Mouse (Mus musculus) CH12.LX (cell line): ENCODE measurements at regions not wholly inside any gene's neighbourhood (a gene's known extent, or its start where the extent isn't known, plus 50 kb on each side); places are given as distances from the start of the nearest gene placed in this dataset.

Experiments used
- DNase-seq: peaks from one replicate; pipeline ENCODE4 v3.0.0-alpha.2; 2013; ENCODE audit errors: extremely low read depth
- H3K27ac ChIP-seq: 2 replicates; pipeline ENCODE4 v1.5.1; 2012; ENCODE audit warnings: low read depth, mild to moderate bottlenecking, control low read depth, moderate library complexity; ENCODE audit not compliant: insufficient read depth
- H3K27me3 ChIP-seq: replicated peaks from 2 replicates; pipeline ENCODE3; 2012; ENCODE audit warnings: inconsistent platforms
- H3K36me3 ChIP-seq, 2 experiments: replicated peaks in 1 of 2; 2 replicates each; pipeline versions ENCODE3 to v1.6.1; 2012; ENCODE audit warnings: inconsistent platforms in 1 of 2, low read length in 1 of 2, mild to moderate bottlenecking in 1 of 2, mixed read lengths in 1 of 2, moderate library complexity in 1 of 2; ENCODE audit not compliant: control insufficient read depth in 1 of 2, insufficient read depth in 1 of 2
- H3K4me1 ChIP-seq, 2 experiments: 2 replicates each; pipeline ENCODE4 v1.6.1; 2012; ENCODE audit warnings: inconsistent platforms in 1 of 2, moderate library complexity in 1 of 2; ENCODE audit not compliant: insufficient read depth in 2 of 2, control insufficient read depth in 1 of 2
- H3K4me2 ChIP-seq: 2 replicates; pipeline ENCODE4 v1.6.1; 2012; ENCODE audit warnings: low read depth, mild to moderate bottlenecking, control low read depth; ENCODE audit not compliant: poor library complexity, insufficient read depth, severe bottlenecking
- H3K4me3 ChIP-seq, 3 experiments: fragments of 150-350 bp in 1 of 3; sonication (generic) in 1 of 3; replicated peaks in 1 of 3; 2 replicates each; pipeline versions ENCODE3 to v1.5.1; 2011 to 2012; ENCODE audit warnings: low read depth in 2 of 3, low read length in 2 of 3, mild to moderate bottlenecking in 2 of 3, moderate library complexity in 2 of 3, control low read depth in 1 of 3, improper control_type of control experiment in 1 of 3, inconsistent platforms in 1 of 3, mixed read lengths in 1 of 3; ENCODE audit not compliant: poor library complexity in 1 of 3
- H3K79me2 ChIP-seq: replicated peaks from 2 replicates; pipeline ENCODE4 v1.6.1; 2012; ENCODE audit warnings: mild to moderate bottlenecking, moderate library complexity; ENCODE audit not compliant: control insufficient read depth, poor library complexity, insufficient read depth, severe bottlenecking; ENCODE audit errors: extremely low read depth
- H3K9ac ChIP-seq: 2 replicates; pipeline ENCODE4 v1.6.1; 2012; ENCODE audit warnings: low read depth, mild to moderate bottlenecking, control low read depth, moderate library complexity; ENCODE audit not compliant: insufficient read depth
- H3K9me3 ChIP-seq: replicated peaks from 2 replicates; pipeline ENCODE3; 2012; ENCODE audit warnings: low read length, inconsistent platforms, mixed read lengths
- BHLHE40 ChIP-seq: IDR thresholded peaks from 2 replicates; pipeline ENCODE4 v1.6.1; 2011; ENCODE audit warnings: mild to moderate bottlenecking, low read depth, low read length, improper control_type of control experiment
- CHD1 ChIP-seq: IDR thresholded peaks from 2 replicates; pipeline ENCODE4 v1.6.1; 2012; ENCODE audit warnings: low read depth, low read length, improper control_type of control experiment, inconsistent platforms
- CHD2 ChIP-seq: IDR thresholded peaks from 2 replicates; pipeline ENCODE4 v1.6.1; 2011; ENCODE audit warnings: low read length, improper control_type of control experiment
- CTCF ChIP-seq, 2 experiments: IDR thresholded peaks in 1 of 2; conservative IDR thresholded peaks in 1 of 2; 2 replicates each; pipeline ENCODE4 v1.5.1; 2011 to 2012; ENCODE audit warnings: low read depth in 2 of 2, low read length in 2 of 2, improper control_type of control experiment in 1 of 2, inconsistent platforms in 1 of 2, mild to moderate bottlenecking in 1 of 2, moderate library complexity in 1 of 2
- HCFC1 ChIP-seq: IDR thresholded peaks from 2 replicates; pipeline ENCODE4 v1.6.1; 2012; ENCODE audit warnings: low read depth, mild to moderate bottlenecking, inconsistent platforms, low read length, improper control_type of control experiment
- JUN ChIP-seq: IDR thresholded peaks from 2 replicates; pipeline ENCODE4 v1.6.1; 2011; ENCODE audit warnings: low read depth, mild to moderate bottlenecking, low read length, improper control_type of control experiment, moderate library complexity; ENCODE audit not compliant: insufficient read depth
- JUND ChIP-seq: conservative IDR thresholded peaks from 2 replicates; pipeline ENCODE4 v1.6.1; 2011; ENCODE audit warnings: low read depth, low read length, improper control_type of control experiment
- MAFK ChIP-seq: IDR thresholded peaks from 2 replicates; pipeline ENCODE4 v1.6.1; 2011; ENCODE audit warnings: low read length, improper control_type of control experiment; ENCODE audit not compliant: insufficient replicate concordance
- MAX ChIP-seq: IDR thresholded peaks from 2 replicates; pipeline ENCODE4 v1.6.1; 2011; ENCODE audit warnings: low read length, improper control_type of control experiment
- MAZ ChIP-seq: IDR thresholded peaks from 2 replicates; pipeline ENCODE4 v1.6.1; 2012; ENCODE audit warnings: low read depth, mild to moderate bottlenecking, inconsistent platforms, low read length, improper control_type of control experiment, moderate library complexity
- MEF2A ChIP-seq: IDR thresholded peaks from 2 replicates; pipeline ENCODE4 v1.6.1; 2014; ENCODE audit warnings: low read depth, mild to moderate bottlenecking, inconsistent platforms, low read length, improper control_type of control experiment, borderline replicate concordance
- MXI1 ChIP-seq: IDR thresholded peaks from 2 replicates; pipeline ENCODE4 v1.6.1; 2011; ENCODE audit warnings: mild to moderate bottlenecking, low read depth, low read length, improper control_type of control experiment
- NELFE ChIP-seq: IDR thresholded peaks from 2 replicates; pipeline ENCODE4 v1.6.1; 2011; ENCODE audit warnings: low read depth, low read length, improper control_type of control experiment
- SIN3A ChIP-seq: IDR thresholded peaks from 2 replicates; pipeline ENCODE4 v1.6.1; 2012; ENCODE audit warnings: low read length, improper control_type of control experiment, inconsistent platforms
- SMC3 ChIP-seq: IDR thresholded peaks from 2 replicates; pipeline ENCODE4 v1.6.1; 2011; ENCODE audit warnings: low read depth, low read length, improper control_type of control experiment
- TCF12 ChIP-seq: IDR thresholded peaks from 2 replicates; pipeline ENCODE4 v1.6.1; 2014; ENCODE audit warnings: low read depth, mild to moderate bottlenecking, inconsistent platforms, low read length, improper control_type of control experiment
- ZMIZ1 ChIP-seq: IDR thresholded peaks from 2 replicates; pipeline ENCODE4 v1.6.1; 2012; ENCODE audit warnings: low read depth, mild to moderate bottlenecking, inconsistent platforms, low read length, improper control_type of control experiment
- dilution Hi-C: fragments of 300-500 bp; cut with MboI; formaldehyde crosslinking; loops from 2 replicates; pipeline ENCODE4 v1.14.3; 2020; ENCODE audit warnings: low sequenced_read_pairs; ENCODE audit not compliant: extremely low pct_unique_long_range_greater_than_20kb, extremely low pct_ligation_motif_present
- in situ Hi-C: fragments of 300-500 bp; cut with MboI; formaldehyde crosslinking; loops from 3 replicates; pipeline ENCODE4 v1.14.3; 2019; ENCODE audit warnings: low sequenced_read_pairs, low pct_ligation_motif_present, low pct_unique_long_range_greater_than_20kb, mixed read lengths

DNA sequence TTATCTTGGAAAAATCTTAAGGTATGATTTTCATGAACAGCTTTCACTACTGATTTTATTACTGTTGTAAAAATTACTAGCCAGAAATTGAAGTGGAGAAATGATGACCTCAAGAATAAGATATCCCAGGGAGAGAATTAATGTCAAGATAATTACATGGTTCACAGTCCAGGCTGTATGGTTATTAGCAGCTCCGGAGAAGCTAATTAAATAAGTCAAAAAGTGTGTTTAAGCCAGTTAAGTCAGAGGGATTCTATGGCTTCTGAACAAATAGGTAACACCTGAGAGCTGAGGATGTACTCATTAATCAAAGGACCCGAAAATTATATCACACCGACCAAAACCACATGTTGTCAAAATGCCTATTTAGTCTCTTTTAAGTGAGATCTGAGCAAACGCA, 703.3 kb downstream of the Cdh9 start:
- H3K9me3 ChIP-seq = peaks cover 14% of the 10 kb centered on the region
- TF ChIP-seq BHLHE40 (no peak), JUND (no peak), JUN (no peak), CTCF (conservative IDR thresholded peaks at IDR 0.05 in 1 of 2, IDR thresholded peaks at IDR 0.05 in 1 of 2; ENCODE audit: low read depth in 2 of 2, low read length in 2 of 2) (no peak), CHD1 (no peak), NELFE (no peak), TCF12 (no peak), CHD2 (no peak), SIN3A (no peak), MXI1 (no peak), MAX (no peak), MEF2A (no peak)
- dilution Hi-C loops = no loop called here
- H3K4me2 ChIP-seq = no peak overlapping the region
- no peaks in the 10 kb centered on the region for H3K27me3 ChIP-seq
- in situ Hi-C loops = no loop called here
- DNase-seq = no peak
- no peak overlapping the region for H3K9ac ChIP-seq
- no peaks in the 10 kb centered on the region for H3K79me2 ChIP-seq
- no peaks in the 10 kb centered on the region for H3K4me1 ChIP-seq
- H3K36me3 ChIP-seq = no peaks in the 10 kb centered on the region
- H3K27ac ChIP-seq = no peak overlapping the region
- no peak overlapping the region for H3K4me3 ChIP-seq

DNA sequence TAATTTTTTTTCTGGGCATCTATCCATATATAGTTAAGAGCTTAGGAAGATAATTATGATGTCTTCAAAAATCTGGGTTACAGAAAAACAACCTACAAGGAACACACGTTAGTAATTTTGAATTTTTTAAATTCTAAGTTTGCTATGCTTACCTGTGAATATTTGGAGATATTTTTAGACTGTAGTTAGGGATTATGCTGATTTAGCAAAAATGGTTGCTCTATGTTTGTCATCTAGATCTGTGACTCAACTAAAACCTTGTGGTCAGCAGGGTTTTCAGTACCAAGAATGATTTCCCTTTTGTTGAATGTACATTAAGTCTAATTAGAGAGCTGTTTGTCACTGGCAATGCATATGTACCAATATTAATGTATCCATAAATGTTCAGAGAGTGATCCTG, 707.3 kb downstream of the Cdh9 start:
- no peak overlapping the region for H3K4me3 ChIP-seq
- H3K9ac ChIP-seq = no peak overlapping the region
- in situ Hi-C loops (no loop called here), dilution Hi-C loops (no loop called here)
- H3K4me2 ChIP-seq = no peak overlapping the region
- H3K36me3 ChIP-seq = no peaks in the 10 kb centered on the region
- no peaks in the 10 kb centered on the region for H3K4me1 ChIP-seq
- no peaks in the 10 kb centered on the region for H3K27me3 ChIP-seq
- no peak overlapping the region for H3K27ac ChIP-seq
- no peak for TF ChIP-seq SMC3
- no peak for TF ChIP-seq CHD1
- TF ChIP-seq HCFC1 = no peak
- 0 out of 2 replicates have a peak, but pooled peaks have one; percentile 16 for TF ChIP-seq MAFK
- no peak for TF ChIP-seq TCF12
- no peak for TF ChIP-seq MAX
- TF ChIP-seq ZMIZ1 = no peak
- no peak for TF ChIP-seq MAZ
- TF ChIP-seq, all 38 proteins: peak for 1
- Histone ChIP-seq H3K9me3 (peaks cover 11% of the 10 kb centered on the region), H3K79me2 (no peaks in the 10 kb centered on the region)
- no peak for DNase-seq
